Mouse (Mus musculus) bone marrow macrophage, adult 2 months (primary cell): ENCODE results near the gene Cdc42bpb. TPM values are rescaled to one million over a fixed set of nuclear protein-coding genes. Genes with fewer than 3 reads are reported as not detected.

Experiments used
- H3K27ac ChIP-seq: 2 replicates; pipeline ENCODE4 v1.5.1; 2012; ENCODE audit warnings: low read depth, low read length; ENCODE audit not compliant: insufficient read depth
- H3K4me1 ChIP-seq: 2 replicates; pipeline ENCODE4 v1.6.1; 2012; ENCODE audit warnings: low read length; ENCODE audit not compliant: control insufficient read depth, insufficient read depth
- H3K4me3 ChIP-seq: 2 replicates; pipeline ENCODE4 v1.5.1; 2012; ENCODE audit warnings: mild to moderate bottlenecking, low read length, moderate library complexity; ENCODE audit not compliant: insufficient read depth
- CTCF ChIP-seq: IDR thresholded peaks from 2 replicates; pipeline ENCODE4 v1.5.1; 2012; ENCODE audit warnings: low read depth, mild to moderate bottlenecking, low read length, moderate library complexity
- POLR2A ChIP-seq: IDR thresholded peaks from 2 replicates; pipeline ENCODE4 v1.6.1; 2012; ENCODE audit warnings: mild to moderate bottlenecking, low read depth, low read length, borderline replicate concordance
- polyA plus RNA-seq: library from polyadenylated mRNA; stranded (reverse); fragments of >200 nt; gene quantifications from 2 replicates; pipeline ENCODE4 v1.2.4, GENCODE M21; 2012; ENCODE audit not compliant: missing spikeins, insufficient read depth, insufficient read length

Gene Cdc42bpb
- polyA plus RNA-seq, 1 experiment, result 41.6 TPM

DNA sequence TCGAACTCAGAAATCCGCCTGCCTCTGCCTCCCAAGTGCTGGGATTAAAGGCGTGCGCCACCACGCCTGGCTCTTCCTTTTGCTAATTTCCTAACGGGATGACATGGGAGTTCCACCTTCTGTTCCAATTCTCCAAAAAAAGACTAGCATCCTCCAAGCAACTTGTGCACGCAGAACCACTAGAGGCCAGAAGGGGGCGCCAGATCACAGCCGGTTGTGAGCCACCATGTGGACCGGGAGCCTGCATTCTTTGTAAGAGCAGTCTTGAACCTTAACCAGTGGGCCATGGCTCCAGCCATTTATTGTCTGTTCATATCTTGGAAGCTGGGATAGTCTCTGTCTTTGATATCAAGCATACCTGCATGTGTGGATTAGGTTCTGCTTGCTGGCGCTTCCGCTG is 105.1 kb downstream of the Cdc42bpb start:
- no peak overlapping the region for H3K27ac ChIP-seq
- H3K4me3 ChIP-seq, result no peak overlapping the region
- H3K4me1 ChIP-seq, result no peaks in the 10 kb centered on the region
- TF ChIP-seq CTCF (peak; percentile 94), POLR2A (no peak)

DNA sequence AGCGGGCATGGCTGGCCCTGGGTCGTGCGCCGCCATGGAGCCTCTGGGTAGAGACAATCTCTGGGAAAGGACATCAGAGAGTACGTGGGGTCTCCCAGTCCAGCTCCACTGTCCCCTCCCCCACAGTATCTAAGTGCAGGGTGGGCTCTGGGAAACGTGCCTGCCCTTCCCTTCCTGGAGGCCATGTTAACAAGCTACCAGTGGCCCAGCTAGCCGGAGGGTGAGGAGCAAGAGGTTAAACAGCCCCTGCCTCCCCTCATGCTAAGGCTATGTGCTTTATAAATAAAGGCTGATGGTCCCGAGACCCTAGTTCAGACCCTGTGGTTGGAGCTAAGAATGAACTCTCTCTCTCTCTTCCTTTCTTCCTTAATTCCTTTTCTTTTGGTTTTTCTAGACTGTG is 105.6 kb downstream of the Cdc42bpb start:
- no peak overlapping the region for H3K27ac ChIP-seq
- no peak for TF ChIP-seq POLR2A
- TF ChIP-seq CTCF, result no peak
- no peak overlapping the region for H3K4me3 ChIP-seq
- H3K4me1 ChIP-seq, result no peaks in the 10 kb centered on the region

DNA sequence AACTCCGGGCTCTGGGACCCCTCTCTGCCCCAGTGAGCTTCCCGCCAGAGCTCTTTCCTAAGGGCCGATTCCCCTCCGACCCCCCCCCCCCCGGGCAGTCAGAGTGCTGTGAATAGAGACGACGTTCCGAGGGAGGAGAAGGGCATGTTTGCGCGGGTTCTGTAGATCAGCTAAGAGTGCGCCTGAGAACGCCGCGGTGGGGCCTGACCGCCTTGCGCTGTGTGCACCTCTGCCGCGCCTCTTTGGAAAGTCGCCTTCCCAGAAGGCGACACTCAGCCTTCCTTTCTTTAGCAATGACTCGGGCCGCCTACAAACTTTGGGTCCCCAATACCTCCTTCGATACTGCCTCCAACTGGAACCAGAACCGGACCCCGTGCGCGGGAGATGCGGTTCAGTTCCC is 106.1 kb downstream of the Cdc42bpb start:
- Histone ChIP-seq H3K27ac (no peak overlapping the region), H3K4me3 (no peak overlapping the region), H3K4me1 (no peaks in the 10 kb centered on the region)
- TF ChIP-seq POLR2A (no peak), CTCF (no peak)

DNA sequence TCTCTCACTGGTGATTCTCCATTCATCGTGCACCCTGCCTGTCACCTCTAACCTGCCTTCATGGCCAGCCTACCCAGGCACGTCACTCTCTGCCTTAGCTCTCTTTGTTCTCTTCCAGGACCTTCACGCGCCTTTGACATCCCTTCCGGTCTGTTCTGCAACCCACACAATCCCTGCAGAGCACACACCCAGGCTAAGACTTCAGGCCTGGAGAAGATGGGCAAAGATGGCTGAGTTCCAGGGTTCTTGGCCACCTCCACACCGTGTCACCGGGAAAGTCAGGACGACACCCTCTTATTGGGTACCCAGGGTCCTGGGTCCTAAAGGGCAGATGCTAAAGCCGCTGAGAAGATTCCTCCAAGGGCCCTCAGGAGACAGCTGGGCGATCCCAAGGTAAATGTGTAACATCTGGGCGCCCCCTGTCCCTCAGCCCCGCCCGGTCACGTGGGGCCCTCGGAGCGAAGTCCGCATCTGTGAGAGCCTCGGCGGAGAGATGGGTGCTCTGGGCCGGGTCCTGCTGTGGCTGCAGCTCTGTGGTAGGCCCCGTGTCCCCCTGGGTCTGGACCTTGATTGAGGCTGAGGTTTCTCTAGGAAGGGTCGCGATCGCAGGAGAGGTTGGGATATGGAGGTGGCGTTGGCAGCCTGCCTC is 106.8 kb downstream of the Cdc42bpb start, which contains the start of gene Amn:
TSS of gene Amn (plus strand) at position 467 of the 649 bp plus-strand sequence.
- no peak for TF ChIP-seq POLR2A
- TF ChIP-seq CTCF, result no peak
- Histone ChIP-seq H3K4me3 (no peak within 1 kb of the TSS), H3K27ac (no peak within 1 kb of the TSS), H3K4me1 (no peaks in the 10 kb centered on the region)

DNA sequence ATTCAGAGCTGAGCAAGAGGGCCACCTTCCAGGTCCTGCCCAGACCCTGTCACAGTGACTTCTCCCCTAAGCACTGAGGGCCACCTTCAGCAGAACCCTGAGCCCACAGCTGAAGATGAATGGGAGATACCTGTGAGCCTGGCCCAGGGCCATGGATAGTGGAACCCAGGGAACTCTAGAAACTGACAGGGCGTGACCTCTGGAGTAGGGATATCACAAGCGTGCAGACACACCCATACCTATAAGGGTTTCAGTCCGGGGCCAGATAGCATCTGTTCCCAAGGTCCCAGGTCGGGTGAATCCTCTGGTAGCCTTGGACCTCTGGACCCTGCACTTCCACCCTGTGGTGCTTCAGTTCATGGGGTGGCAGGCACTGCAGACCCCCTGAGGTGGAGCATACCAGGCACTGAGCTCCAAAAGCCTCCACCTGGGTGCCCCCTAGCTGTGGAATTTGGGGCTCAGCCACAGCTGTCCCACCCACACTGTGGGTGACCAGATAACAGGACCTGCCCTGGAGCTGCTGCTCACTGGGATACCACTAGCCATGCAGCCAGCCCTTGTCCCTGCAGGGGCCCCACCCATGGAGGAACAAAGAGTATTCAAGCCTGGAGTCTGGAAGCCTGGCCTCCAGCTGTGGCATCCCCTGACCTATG is 109.7 kb downstream of the Cdc42bpb start:
- no peak overlapping the region for H3K27ac ChIP-seq
- TF ChIP-seq CTCF (no peak), POLR2A (no peak)
- H3K4me1 ChIP-seq, result no peaks in the 10 kb centered on the region

DNA sequence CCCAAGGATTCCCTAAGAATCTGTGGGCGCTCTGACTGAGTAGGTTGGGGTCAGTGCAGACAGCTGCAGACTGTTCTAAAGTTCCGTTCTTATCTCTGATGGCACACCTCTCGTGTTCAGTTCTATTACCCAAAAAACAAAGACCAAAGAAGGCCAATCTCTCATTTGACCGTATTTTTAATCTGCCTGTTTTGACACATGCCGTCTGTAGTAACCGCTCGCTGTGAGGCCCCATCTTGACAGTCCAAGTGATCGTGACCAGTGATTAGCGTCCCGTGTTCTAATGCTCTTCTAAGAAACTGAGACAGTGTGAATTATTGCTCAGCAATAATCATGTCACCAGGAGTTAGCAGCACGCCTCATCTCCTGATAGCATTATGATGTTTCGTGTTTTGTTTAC is 110.9 kb downstream of the Cdc42bpb start:
- TF ChIP-seq CTCF, result no peak
- TF ChIP-seq POLR2A, result no peak
- Histone ChIP-seq H3K27ac (no peak overlapping the region), H3K4me3 (no peak overlapping the region), H3K4me1 (no peaks in the 10 kb centered on the region)

More for the DNA sequence above, 109.7 kb downstream of the Cdc42bpb start:
- H3K4me3 ChIP-seq, result no peak overlapping the region

DNA sequence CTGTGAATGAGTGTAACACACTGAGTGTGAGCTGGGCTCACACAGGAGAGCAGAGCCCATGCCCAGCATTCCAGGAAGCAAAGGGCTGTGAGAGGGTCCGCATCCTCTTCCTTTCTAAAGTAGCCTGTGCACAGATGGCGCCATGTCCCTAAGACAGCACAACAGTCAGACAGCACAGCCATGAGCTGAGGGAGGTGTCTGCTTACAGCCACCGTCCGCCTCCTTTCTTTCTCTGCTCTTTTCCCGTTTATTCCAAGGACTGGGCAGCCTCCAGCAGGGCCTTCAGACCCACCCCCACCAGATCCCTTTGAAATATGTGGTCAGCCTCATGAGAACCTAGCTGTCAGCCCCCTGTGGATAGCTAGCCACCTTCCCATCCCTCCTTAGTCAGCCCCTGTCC is 112.3 kb downstream of the Cdc42bpb start:
- no peak for TF ChIP-seq CTCF
- TF ChIP-seq POLR2A, result no peak
- Histone ChIP-seq H3K4me3 (no peak overlapping the region), H3K27ac (no peak overlapping the region), H3K4me1 (no peaks in the 10 kb centered on the region)

DNA sequence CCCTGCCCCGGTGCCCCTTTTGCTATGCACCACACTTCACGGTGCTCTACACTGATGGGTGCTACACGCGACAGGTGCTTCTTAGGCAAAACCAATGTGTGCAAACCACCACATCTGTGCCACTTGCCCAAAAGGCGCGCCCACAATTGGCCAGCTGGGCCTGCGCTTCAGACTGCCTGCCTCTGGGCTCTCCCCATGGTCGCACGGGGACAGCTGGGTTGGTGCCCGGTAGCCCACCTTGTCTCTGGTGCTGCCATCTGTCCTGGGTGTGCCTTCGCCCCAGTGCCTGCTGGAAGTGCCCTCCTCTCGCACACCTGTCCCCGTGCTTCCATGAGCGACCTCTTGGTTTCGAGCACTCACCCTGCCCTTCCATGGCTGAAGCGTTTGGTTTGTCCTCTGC is 113.9 kb downstream of the Cdc42bpb start:
- H3K4me3 ChIP-seq, result no peak overlapping the region
- H3K27ac ChIP-seq, result no peak overlapping the region
- TF ChIP-seq CTCF, result no peak
- no peak for TF ChIP-seq POLR2A
- no peaks in the 10 kb centered on the region for H3K4me1 ChIP-seq

DNA sequence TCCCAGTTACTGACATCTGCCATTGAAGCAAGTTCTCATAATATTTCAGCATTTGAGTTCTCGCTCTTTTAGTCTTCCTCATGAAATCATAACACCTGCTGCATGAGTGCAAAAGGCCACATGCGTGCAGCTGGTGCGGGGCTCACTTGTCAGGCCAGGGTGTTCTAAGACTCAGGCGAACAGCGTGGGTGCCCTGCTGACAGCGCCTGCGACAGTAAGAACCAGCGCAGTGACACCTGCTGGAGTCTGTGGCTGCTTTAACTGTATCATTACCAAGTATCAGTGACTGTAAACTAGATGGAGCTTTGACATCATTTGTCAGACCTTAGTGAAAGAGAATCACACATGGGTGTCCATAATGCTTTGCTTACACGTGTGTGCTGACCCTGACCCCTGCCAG is 126.3 kb downstream of the Cdc42bpb start:
- Histone ChIP-seq H3K4me3 (no peak overlapping the region), H3K27ac (no peak overlapping the region), H3K4me1 (no peaks in the 10 kb centered on the region)
- no peak for TF ChIP-seq POLR2A
- no peak for TF ChIP-seq CTCF

DNA sequence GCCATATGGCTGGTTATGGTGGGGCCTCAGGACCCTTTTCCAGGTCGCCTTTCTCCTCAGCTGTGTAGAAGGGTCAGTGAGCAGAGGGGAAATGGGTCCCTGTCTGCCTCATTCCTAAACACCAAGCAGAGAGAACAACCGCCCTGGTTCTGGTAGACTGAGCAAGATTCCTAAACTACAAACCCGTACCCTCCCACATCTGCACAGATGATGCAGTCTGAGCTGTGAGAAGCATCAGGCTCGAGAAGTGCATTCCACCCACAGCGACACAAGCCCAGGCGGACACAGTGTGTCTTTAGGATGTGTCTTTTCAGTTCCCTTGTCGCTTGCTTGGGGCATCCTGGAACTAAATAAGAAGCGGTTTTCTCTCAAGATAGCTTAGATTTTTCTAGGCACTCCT is 127.4 kb downstream of the Cdc42bpb start:
- TF ChIP-seq CTCF (no peak), POLR2A (no peak)
- Histone ChIP-seq H3K4me3 (no peak overlapping the region), H3K4me1 (no peaks in the 10 kb centered on the region)

DNA sequence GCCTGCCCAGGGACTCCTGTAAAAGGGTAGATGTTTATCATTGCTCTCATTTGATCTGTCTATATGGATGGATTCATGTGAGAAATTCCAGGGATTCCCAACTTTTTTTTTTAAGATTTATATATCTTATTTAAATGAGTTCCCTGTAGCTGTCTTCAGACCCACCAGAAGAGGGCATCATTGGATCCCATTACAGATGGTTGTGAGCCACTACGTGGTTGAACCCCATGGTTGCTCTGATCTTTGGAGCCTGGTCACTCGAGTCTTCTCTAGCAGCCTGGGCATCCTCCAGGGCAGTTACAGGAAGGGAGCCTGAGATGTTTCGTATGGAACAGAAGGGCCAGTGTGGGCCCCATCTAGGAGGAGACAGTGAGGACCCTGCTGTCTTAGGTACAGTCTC is 128.4 kb downstream of the Cdc42bpb start:
- Histone ChIP-seq H3K4me3 (no peak overlapping the region), H3K4me1 (no peaks in the 10 kb centered on the region), H3K27ac (no peak overlapping the region)
- TF ChIP-seq CTCF (no peak), POLR2A (no peak)

More for the DNA sequence above, 127.4 kb downstream of the Cdc42bpb start:
- H3K27ac ChIP-seq, result no peak overlapping the region
